Mouse (Mus musculus): ENCODE results near the gene Cltrn.

DNA sequence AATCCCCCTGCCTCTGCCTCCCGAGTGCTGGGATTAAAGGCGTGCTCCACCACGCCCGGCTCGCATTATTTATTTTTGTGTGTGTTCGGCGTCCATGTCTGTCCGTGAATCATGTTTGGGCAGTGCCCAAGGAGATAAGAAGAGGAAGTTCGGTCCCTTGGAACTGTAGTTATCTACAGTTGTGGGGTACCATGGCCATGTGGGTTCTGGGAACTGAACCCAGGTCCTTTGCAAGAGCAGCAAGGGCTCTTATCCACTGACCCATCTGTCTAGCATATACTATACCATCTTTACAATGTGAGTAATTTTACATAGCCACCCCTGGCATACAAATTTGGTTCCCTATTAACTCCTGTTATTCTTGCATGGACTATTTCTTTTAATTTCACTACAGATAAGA lies 6.6 kb upstream of the Cltrn start:
- TF ChIP-seq POLR2A (IDR thresholded peaks at IDR 0.05; ENCODE audit: extremely low read depth, insufficient read depth, low read length): no peak
- no peak for TF ChIP-seq CTCF (IDR thresholded peaks at IDR 0.05; ENCODE audit: low read depth, low read length)
